Mouse (Mus musculus) cerebellum, postnatal 36 days (tissue): ENCODE measurements around the gene Lrg1.

Source experiments
- DNase-seq, 2 experiments: peaks; one replicate each; pipeline ENCODE4 v3.0.0; 2021 to 2022; ENCODE audit warnings: mixed read lengths in 2 of 2

Gene Lrg1

DNA sequence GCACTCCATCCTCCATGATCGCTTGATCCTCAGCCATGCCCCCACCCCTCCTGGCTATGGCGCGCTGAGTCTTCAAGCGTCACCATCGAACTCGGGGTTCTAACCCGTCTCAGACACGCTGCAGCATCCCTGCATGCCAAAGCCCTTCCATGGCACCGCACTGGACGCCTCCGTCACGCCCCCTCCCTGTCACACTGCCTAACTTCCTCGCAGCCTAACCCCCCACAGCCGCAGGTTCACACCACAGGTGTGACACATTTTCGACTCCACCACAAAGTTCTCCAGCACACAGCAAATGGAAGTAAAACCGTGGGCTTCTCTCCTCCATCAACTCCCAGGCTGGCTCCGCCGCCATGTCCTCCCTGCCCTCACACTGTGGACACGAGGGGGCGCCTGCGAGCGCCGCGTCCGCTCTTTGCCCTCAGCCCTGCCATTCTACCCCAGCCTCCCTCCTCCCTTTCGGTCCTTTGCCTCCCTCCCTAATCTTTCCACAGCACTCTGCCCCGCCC lies 12.7 kb upstream of the Lrg1 start:
- DNase-seq, result peak; percentile 56 to 66

DNA sequence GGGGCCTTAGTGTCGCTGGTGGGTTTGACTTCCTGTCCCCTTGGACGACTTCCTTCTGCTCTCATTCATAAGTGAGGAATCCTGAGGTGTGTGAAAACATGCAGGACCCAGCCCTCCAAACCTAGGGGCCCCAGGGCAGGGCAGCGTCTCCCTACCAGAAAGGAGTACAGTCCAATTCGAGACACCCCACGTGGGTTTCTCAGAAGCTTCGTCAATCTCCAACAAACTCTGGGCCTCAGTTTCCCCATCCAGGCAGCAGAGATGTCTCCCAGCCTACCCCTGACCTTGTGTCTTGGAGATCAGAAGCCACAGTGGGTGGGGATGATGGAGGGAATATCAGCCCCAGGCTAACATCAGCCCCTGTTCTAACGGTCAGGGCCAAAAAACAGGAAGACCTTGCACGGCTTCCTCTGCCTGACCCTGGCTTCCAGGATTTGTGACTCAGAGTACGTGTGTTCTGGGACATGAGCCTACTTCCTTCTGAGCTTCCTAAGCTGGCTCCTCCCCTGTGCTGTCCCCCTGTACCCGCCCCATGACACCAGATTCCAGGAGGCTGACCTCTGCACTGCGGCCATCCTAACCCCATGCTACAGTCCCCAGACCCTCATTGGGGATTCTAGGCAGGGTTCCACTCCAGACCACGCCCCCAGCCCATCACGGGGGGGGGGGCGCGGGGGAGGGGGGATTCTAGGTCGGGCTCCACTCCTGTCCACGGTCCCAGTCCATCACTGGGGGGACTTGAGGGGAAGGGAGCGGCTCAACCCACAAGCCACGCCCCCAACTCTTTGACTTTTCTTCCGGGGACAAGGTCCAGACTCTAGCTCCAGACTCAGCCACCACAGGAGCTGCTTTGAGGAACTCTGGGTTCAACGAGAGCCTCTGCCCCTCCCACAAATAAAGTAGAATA lies 11.9 kb upstream of the Lrg1 start:
- no peak for DNase-seq

DNA sequence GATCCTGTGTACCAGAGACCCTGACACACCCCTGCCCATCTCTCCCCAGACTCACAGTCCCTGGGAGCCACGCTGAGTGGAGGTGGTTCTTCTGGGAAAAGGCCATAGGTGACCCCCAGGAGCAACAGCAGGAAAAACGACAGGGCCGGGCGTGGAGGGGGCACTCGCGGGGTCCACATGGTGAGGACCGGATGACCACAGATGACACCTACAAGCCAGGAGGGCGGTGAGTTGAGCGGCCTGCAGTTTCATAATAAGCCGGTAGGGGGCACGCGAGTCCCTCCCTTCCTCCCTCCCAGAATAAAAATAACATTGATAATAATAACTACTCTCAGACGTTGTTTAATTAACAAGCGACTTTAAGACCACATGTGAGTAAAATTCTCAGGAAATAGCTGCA lies 10.9 kb upstream of the Lrg1 start:
- DNase-seq, result peak; percentile 72 to 76

DNA sequence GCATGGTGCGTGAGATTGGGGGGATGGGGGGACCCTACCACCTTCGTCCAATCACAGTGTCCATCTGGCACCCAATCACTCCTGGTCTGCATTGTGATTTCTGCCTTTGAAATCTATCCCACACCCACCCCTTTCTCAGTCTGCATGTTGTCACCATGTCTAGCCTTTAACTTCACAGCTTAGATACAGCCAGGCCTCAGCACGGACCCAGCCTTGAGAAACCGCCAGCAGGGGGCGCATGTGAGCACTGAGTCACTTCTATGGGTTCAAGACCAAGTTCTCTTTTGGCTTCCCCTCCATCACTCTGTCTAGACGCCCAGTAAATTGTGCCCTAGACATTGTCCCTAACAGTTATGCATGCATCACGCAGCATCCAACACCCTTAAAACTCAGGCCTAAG lies 10.0 kb upstream of the Lrg1 start:
- DNase-seq, result peak; percentile 75 to 78

DNA sequence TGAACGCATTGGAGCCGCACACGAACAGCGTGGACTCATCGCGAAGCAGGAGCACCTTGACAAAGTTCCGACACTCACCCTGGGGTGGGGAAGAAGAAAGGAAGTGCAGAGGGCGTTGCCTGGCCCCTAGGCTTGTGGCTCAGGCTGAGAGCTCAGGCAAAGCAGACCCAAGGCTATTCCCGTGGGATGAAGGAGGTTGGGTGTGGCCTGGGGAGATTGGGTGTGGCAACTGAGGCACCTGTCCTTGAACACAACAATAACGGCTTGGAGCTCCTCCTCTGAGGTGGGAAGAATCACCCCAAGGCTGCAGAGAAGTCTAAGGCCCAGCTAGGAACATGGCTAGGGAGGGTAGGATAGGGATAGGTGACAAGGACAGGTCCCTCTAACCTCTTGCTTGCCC lies 9.3 kb upstream of the Lrg1 start:
- no peak for DNase-seq

DNA sequence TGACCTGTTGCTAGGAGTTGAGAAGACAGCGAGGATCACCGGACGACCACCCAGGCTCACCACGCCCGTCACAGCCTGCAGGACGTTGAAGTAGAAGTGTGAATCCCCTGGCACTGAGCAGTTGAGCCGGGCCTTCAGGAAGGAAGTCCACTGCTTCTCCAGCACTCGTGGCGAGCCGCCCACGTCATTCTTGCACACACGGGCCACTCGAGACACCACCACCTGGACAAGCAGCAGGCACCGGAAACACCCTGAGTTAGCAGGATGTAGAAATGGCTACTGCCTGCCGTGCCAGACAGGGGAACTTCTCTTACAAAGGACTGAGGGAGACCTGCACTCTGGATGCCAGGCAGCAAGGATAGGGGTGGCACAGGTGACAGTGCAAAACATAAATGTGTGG lies 6.4 kb upstream of the Lrg1 start:
- DNase-seq, result peak in 1 of 2 experiments; percentile 48

DNA sequence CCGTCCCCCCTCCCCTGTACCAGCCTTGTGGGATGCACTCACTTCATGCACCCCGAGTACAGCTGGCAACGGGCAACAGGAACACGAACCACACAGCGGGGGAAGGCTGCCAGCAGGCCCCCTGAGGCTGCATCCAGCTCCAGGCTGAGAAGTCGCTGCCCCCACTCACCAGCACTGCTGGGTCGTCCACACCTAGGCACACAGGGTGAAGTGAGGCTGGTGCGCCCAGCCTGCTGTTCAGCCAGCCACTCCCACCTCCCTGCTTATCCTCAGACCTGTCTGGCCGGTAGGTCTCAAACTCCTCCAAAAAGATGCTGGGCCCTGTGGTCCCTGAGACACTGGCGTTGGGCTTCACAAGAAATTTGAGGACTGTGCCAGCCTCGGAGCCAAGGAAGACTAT lies 4.4 kb upstream of the Lrg1 start:
- DNase-seq, result no peak

DNA sequence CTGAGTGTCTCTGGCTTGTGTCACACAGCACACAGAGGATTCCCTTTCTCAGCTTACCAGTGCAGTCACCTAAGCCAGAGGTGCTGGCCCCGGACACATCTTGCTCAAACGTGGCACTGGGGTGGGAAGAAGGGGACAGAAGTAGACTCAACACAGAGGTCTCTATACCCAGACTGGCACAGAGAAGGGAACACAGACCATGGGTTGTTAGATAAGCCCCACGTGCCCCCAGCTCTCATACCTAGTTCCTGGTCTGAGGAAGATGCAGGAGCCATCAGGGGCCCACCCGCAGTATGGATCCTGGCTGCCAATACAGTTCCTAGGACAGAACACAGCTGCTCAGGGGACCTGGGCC lies 3.5 kb upstream of the Lrg1 start:
- no peak for DNase-seq

DNA sequence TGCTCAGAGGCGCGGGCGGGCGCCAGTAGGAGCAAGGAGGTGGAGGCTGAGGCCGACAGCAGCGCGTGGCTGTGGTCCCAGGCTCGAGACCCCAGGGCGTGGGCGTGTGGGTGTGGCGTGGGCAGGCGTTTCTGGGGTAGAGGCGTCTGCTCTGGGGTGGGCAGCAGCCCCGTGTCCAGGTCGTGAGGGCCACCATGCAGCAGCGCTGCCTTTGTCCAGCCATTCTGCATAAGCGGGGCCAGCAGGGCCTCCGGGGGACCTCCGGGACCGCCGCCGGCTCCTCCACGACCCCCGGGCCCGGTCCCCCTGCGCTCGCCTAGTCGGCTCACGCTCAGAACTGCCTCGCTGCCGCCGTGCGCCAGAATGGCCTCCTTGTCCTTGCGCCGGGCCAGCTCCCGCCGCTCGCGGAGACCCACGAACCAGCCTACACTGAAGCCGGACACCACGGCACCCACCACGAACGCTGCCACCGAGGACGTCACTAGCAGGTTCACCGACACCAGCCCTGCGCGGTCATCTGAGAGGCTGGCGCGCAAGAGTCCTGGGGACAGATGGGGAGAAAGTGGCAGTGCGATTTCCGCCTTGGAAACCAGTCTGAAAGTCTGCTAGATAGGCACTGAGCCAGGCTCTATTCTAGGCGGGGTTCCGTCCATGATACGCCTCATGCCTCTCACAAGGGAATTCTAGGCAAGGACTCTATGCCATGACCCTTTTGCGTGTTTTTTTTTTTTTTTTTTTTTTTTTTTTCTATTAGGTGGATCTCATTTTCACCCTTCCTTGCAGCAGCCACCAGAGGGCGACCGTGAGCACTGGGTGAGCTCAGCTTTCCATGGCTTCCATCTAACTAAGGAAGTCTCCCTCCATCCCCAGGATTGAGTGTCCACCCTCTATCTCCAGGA lies 2.8 kb upstream of the Lrg1 start:
- DNase-seq, result peak; percentile 63 to 67

DNA sequence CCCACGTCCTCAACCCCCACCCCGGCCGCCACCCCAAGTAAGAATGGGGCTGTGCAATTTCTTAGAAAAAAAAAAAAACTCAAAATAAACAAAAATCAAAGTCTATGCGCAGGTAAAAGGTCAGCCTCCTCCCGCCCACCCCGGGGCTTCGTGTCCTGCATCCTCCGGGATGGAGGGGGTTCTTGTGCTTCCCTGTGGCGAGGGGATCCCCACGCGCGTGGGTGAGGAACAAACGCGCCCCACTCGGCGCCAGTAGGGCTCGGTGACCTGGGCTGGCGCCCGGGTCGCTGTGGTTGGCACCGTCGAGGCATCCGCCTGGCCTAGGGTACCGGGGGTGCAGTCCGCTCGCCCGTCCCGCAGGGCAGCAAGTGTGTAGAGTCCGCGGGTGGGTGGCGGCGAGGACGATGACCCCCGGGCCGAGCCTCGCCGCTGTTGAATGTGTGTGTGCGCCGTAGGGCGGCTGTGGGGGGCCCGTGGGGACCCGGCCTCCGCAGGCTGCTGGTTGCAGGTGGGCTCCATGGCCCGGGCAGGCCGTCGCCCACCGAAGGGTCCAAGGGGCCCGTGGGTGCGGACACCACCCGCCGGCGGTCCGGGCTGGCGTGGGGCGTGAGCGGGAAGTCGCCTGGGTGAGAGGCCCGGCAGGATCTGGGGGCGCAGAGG lies 2.0 kb upstream of the Lrg1 start:
- DNase-seq, result no peak

DNA sequence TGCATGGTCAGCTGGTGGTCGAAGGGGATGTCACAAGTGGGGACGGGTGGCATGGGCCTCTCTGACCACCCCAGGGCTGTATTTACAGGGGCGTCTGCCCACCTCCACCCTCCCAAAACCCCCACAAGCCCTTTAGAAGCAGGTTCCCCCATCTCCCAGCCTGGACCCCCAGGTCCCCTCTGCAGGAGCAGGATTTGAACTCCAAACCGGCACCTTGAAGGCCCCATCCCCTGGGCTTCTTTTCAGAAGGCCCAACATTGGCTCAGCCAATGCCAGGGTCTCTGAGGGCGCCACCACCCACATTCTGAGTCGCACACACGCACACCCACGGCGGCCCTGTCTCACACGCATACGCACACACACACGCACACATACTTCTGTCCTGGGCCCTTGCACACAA lies 1.4 kb upstream of the Lrg1 start:
- DNase-seq, result no peak

DNA sequence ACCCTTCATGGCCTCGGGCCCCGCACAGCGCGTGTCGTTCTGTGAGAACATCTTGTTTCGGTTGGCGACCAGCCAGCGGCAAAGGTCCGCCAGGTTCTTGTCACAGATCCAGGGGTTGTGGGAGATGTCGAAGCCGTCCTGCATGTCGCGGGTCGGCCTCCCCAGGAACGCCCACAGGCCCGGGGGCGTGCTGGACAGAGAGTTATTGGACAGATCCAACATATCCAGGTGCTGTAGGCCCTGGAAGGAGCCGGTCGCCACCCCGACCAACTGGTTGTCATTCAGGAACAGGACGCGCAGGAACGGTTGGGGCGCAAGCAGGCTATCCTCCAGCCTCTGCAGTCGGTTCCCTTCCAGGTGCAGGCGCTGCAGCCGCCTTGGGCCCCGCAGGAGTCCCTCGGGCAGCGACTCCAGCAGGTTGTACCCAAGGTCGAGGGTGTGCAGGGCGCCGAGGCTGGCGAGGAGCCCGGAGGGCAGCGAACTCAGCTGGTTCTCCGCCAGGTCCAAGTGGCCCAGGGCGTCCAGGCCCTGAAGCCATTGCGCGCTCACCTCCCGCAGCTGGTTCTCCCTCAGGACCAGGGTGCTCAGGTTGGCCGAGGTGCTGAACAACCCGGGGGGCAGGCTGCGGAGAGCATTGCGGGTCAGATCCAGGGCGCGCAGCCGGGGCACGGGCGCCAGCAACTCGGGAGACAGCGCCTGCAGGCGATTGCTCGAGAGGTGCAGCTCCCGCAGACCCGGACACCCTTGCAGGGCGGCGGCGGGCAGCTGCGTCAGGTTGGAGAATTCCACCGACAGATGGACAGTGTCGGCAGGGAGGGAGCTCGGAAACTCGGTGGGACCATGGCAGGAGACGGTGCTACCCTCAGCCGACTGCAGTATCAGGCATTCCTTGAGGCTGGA lies 1.6 kb downstream of the Lrg1 start:
- peak; percentile 56 to 59 for DNase-seq

DNA sequence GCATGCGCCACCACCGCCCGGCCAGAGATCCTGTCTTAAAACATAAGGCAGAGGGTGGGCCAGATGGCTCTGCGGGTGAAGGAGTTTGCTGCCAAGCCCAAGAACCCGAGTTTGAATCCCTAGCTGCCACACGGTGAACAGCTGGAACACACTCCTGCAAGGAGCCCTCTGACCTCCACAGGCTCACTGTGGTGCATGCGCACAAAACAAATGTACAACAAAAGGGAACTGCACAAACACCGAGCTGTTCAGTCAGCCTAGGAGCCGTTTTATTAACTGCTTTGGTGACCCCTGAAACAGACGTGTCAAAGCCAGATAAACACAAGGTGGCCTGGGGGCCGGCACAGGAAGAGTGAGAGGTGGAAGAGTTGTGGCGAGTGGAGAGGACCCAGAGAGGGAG lies 2.4 kb downstream of the Lrg1 start:
- no peak for DNase-seq

DNA sequence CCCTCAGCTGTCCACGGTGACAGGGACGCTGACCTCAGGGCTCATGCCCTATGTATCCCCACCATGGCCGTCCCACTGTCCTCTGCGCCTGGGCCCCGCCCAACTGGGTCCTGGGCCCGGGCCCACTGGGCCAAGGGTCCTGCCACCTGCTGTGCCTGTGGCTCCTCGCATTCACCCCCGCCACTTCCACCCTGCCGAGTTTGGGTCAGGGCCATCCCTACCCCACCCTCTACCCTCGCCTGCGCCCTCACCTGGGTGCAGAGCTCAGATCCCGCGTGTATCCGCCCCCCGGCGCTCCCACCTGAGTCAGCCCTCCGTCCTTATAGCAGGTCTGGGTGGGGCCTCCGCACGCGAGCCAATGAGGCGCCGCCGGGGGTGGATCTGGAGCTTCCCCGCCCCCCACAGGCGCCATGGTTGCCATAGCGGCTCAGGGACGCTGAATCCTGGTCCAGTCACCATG lies 4.5 kb downstream of the Lrg1 start, which contains the start of gene Plin5:
Gene Plin5, minus strand, starts transcription at position 346 of the 460 bp plus-strand sequence.
- DNase-seq, result peak in 1 of 2 experiments; percentile 55

DNA sequence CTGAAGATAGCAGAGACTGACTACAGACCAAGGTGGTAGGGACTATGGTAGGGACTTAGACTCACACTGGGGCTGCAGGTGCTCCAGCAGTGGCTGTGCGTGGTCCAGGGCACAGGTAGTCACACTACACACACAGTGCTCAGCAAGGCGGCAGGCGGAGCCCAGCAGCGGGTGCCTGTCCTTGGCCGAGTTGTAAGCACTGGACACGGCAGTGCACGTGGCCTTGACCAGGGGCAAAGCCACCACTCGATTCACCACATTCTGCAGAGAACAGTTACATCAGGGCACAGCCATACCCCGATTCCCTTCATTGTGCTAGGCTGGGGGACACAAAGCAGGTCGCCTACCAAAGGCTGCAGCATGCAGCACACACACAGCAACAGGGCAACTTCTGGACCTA lies 5.6 kb downstream of the Lrg1 start:
- DNase-seq, result no peak

DNA sequence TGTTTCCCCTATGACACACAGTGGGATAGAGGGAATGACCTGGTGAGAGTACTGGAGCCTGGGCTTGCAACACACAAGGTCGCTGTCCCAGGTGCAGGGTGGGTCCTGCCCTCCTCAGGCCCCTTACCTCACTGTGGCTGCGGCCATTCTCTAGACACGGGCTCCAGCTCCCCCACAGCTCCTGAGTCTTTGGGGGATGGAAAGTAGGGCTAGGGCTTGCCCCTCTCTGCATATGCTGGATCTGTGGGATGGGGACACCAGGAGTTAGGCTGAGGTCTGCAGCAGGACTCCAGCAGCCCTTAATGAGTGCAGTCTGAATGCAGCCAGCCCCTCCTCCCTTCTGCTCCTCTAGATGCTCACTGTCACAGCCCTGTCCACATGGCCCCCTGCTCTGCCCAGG lies 9.1 kb downstream of the Lrg1 start:
- no peak for DNase-seq

DNA sequence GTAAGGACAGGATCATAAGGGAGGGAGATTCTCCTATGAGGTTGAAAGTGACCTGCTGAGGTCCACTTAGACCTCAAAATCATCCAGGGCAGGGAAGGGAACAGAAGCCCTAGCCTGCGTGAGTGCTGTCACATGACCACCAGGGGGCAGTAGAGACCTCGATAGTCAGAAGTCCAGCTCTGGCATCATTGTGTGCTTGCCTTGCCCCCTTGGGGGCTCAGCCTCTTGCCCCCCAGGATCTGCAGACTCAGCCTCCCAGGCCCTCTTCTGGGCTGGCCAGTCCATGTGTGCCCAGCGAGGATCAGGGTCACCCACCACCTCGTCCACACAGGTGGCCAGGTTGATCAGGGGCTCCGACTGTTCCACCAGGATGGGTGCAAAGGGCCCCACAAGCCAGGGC lies 9.9 kb downstream of the Lrg1 start:
- DNase-seq, result peak; percentile 69 to 75

DNA sequence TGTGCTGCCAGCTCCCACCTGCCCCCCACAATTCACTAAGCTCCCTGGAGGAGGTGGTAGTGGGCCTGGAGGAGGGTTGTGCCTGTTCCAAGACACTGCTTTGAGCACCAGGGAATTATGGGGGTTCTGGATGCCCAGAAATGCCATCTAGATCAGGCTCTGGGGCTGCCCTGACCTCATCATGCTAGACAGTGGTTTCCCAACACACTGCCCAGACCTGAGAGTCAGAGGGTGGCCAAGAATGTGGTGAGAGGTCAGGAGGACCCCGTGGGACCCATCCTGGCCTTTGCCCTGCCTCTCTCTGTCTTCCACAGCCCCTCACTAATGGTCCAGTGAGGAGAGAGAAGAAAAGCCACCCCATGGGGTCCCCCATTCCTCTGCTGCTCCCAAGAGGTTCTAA lies 10.8 kb downstream of the Lrg1 start:
- DNase-seq, result no peak

DNA sequence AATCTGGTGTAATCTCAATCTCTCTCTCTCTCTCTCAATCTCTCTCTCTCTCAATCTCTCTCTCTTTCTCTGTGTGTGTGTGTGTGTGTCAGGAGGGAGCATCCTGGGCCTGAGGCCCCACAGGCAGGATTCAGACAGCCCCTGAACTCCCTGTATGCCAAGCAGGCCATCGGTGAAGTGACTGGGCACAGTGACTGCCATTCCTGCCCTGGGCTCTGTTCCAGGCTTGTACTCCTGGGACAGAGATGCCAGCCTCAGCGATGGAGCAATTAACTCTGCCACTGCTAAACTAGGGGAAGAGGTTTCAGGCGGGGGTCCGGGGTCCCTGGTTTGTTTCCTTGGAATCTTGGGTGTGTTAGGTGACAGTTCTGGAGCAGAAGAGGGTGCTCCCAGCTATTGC lies 11.2 kb downstream of the Lrg1 start:
- no peak for DNase-seq

DNA sequence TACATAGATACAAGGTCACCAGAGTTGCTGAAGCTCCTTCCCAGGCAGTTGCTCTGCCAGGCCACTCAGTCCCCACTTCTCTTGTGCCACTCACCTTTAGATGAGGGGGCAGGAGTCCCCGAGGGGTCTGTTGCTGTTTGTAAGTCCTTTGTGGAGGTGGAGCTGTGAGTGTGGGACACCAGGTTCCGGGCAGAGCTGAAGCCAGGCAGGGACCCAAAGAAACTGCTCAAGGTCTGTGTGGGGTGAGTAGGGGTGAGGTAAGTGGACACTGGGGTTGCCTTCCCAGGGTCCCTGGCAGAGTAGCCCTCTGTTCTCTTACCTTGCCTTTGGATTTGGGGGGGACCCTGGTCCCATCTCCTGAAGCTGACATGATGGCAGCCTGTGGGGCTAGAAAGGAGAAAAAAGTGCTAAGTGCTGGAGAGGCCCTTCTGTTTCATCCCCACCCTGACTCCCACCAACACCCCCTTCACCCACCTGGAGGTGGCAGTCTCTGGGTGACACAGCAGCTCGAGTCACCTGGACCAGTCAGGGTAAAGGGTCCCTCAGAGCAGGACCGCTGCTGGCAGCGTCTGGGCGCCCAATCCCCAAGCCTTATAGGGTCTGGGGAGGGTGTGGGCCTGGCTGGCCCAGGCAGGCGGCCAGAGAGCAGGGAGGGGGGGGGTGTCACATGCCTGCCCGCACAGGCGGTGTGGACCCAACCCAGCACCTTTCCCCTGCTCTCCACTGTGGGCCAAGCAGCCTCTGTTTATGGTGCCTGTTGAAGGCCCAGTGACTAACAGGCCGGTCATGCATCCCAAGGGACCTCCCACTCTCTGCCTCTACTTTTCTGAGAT lies 12.4 kb downstream of the Lrg1 start, which contains the start of gene Plin4:
Gene Plin4, minus strand, starts transcription at position 585 of the 833 bp plus-strand sequence.
- DNase-seq, result no peak
